Mouse (Mus musculus) intestine, postnatal 0 days (tissue): ENCODE data around the gene Tcirg1. TPM values are rescaled to one million over a fixed set of nuclear protein-coding genes. Genes with fewer than 3 reads are reported as not detected.

Experiments used
- ATAC-seq: fragments of 200-750 bp; cut with Nextera tagmentation; 2 replicates; pipeline ENCODE4 v1.8.0; 2017; ENCODE audit warnings: mild to moderate bottlenecking, moderate TSS enrichment, moderate library complexity
- H3K27ac ChIP-seq: fragments of 300-500 bp; sonication (generic); 2 replicates; pipeline ENCODE4 v1.5.1; 2014; ENCODE audit warnings: mild to moderate bottlenecking, low read depth, low read length, moderate library complexity
- H3K27me3 ChIP-seq: fragments of 300-500 bp; sonication (generic); replicated peaks from 2 replicates; pipeline ENCODE4 v1.6.1; 2014; ENCODE audit warnings: low read length, mixed read lengths; ENCODE audit not compliant: control insufficient read depth, insufficient read depth
- H3K36me3 ChIP-seq: fragments of 300-500 bp; sonication (generic); 2 replicates; pipeline ENCODE4 v1.6.1; 2014; ENCODE audit warnings: mild to moderate bottlenecking, moderate library complexity; ENCODE audit not compliant: control insufficient read depth, insufficient read depth
- H3K4me1 ChIP-seq: fragments of 300-500 bp; sonication (generic); replicated peaks from 2 replicates; pipeline ENCODE4 v1.6.1; 2014; ENCODE audit warnings: antibody characterized with exemption, low read length, mixed read lengths; ENCODE audit not compliant: control insufficient read depth, insufficient read depth
- H3K4me2 ChIP-seq: fragments of 300-500 bp; sonication (generic); replicated peaks from 2 replicates; pipeline ENCODE4 v1.6.1; 2014; ENCODE audit warnings: low read depth, mild to moderate bottlenecking, moderate library complexity
- H3K4me3 ChIP-seq: fragments of 300-500 bp; sonication (generic); 2 replicates; pipeline ENCODE4 v1.5.1; 2014; ENCODE audit warnings: low read depth, low read length
- H3K9ac ChIP-seq: fragments of 300-500 bp; sonication (generic); 2 replicates; pipeline ENCODE4 v1.6.1; 2014; ENCODE audit warnings: mild to moderate bottlenecking, low read depth, low read length
- H3K9me3 ChIP-seq: fragments of 300-500 bp; sonication (generic); 2 replicates; pipeline ENCODE4 v1.6.1; 2016; ENCODE audit warnings: mixed run types; ENCODE audit not compliant: control insufficient read depth
- CTCF ChIP-seq: sonication (generic); IDR thresholded peaks from 2 replicates; pipeline ENCODE4 v1.5.1; 2016; ENCODE audit warnings: low read depth, mild to moderate bottlenecking, control low read depth, antibody characterized with exemption, moderate library complexity
- WGBS: fragments of 180-500 bp; shearing (Covaris S2); extraction: QIAGEN DNeasy Blood & Tissue Kit; methylation state at CpG from one replicate; pipeline ENCODE4 v1.1.7; 2014; 5-methylcytosine and 5-hydroxymethylcytosine counted together
- polyA plus RNA-seq: library from polyadenylated mRNA; unstranded; fragments of >200 nt; fragmentation: Nextera tagmentation; extraction: Ambion mirVana; gene quantifications from 2 replicates; pipeline ENCODE4 v1.2.1, GENCODE M21; 2015

Gene Tcirg1
- polyA plus RNA-seq, 1 experiment from 2014 or later = 76.2 TPM

GRCm38 (mm10) chr19:3849251-3849650 lies 57.7 kb downstream of the Tcirg1 start:
- no peak for TF ChIP-seq CTCF
- peak overlapping the region; percentile 84 for H3K27ac ChIP-seq
- peaks cover 5% of the 10 kb centered on the region; the same call in 1 of the 2 replicates for H3K4me1 ChIP-seq
- no peaks in the 10 kb centered on the region for H3K27me3 ChIP-seq
- H3K4me2 ChIP-seq = no peak overlapping the region
- no peaks in the 10 kb centered on the region for H3K36me3 ChIP-seq
- no peak overlapping the region for H3K4me3 ChIP-seq
- no peaks in the 10 kb centered on the region for H3K9me3 ChIP-seq
- 74% methylated on average over 2 of the region's 2 CpGs for WGBS
- H3K9ac ChIP-seq = no peak overlapping the region
- ATAC-seq = no peak

GRCm38 (mm10) chr19:3848207-3848808 lies 58.6 kb downstream of the Tcirg1 start:
- no peaks in the 10 kb centered on the region for H3K9me3 ChIP-seq
- WGBS = 25% methylated on average over 7 of the region's 7 CpGs
- no peak for ATAC-seq
- no peak overlapping the region for H3K9ac ChIP-seq
- no peak overlapping the region for H3K4me3 ChIP-seq
- H3K36me3 ChIP-seq = no peaks in the 10 kb centered on the region
- H3K27me3 ChIP-seq = no peaks in the 10 kb centered on the region
- H3K4me1 ChIP-seq = peaks cover 5% of the 10 kb centered on the region; the same call in 1 of the 2 replicates
- no peak for TF ChIP-seq CTCF
- H3K27ac ChIP-seq = peak overlapping the region; percentile 84
- no peak overlapping the region for H3K4me2 ChIP-seq

DNA sequence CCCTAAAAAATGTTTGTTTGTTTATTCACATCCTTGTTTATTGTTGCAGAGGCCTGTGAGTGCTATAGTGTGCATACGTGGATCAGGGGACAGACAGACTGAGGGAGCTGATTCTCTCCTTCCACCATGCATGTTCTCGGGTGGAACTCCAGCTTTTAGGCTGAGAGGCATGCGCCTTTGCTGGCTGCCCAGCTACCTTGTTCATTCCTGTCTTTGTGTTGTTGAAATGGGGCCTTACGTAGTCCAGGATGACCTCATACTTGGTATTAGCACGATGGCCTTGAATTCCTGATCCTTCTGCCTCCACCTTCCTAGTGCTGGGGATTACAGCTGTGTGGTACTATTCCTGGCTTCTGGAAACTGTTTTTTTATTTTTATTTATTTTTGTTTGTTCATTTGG lies 59.2 kb downstream of the Tcirg1 start:
- Histone ChIP-seq H3K4me2 (no peak overlapping the region), H3K27ac (0 out of 2 replicates have a peak overlapping the region, but pooled peaks have one; percentile 5), H3K36me3 (no peaks in the 10 kb centered on the region), H3K9ac (no peak overlapping the region), H3K4me3 (no peak overlapping the region), H3K4me1 (peaks cover 5% of the 10 kb centered on the region; the same call in 1 of the 2 replicates), H3K27me3 (no peaks in the 10 kb centered on the region), H3K9me3 (no peaks in the 10 kb centered on the region)
- TF ChIP-seq CTCF = no peak
- no peak for ATAC-seq
- 74% methylated on average over 5 of the region's 5 CpGs for WGBS

- H3K9ac ChIP-seq = no peak overlapping the region
- TF ChIP-seq CTCF = no peak
- WGBS = 68% methylated on average over 10 of the region's 10 CpGs
- peaks cover 5% of the 10 kb centered on the region; the same call in 1 of the 2 replicates for H3K4me1 ChIP-seq
- no peak for ATAC-seq
- no peak overlapping the region for H3K4me3 ChIP-seq
- H3K4me2 ChIP-seq = no peak overlapping the region
- H3K27me3 ChIP-seq = no peaks in the 10 kb centered on the region
- no peaks in the 10 kb centered on the region for H3K36me3 ChIP-seq
- 0 out of 2 replicates have a peak overlapping the region, but pooled peaks have one; percentile 5 for H3K27ac ChIP-seq
- no peaks in the 10 kb centered on the region for H3K9me3 ChIP-seq
Measured at GRCm38 (mm10) chr19:3846676-3847604, 60.0 kb downstream of the Tcirg1 start.

Other genes with a start within 250 kb of the Tcirg1 start
- 2.8 and 3.2 TPM in 2 replicates for gene Lrp5, start 220.6 kb downstream of the Tcirg1 start, polyA plus RNA-seq
- 215 and 238 TPM in 2 replicates for gene 1810055G02Rik, start 198.8 kb downstream of the Tcirg1 start, polyA plus RNA-seq
- 10.4 and 11.0 TPM in 2 replicates for gene Kmt5b, start 139.7 kb downstream of the Tcirg1 start, polyA plus RNA-seq
- gene Chka, start 55.4 kb downstream of the Tcirg1 start, polyA plus RNA-seq = 113 and 155 TPM in 2 replicates
- gene Ndufs8, start 5.6 kb upstream of the Tcirg1 start, polyA plus RNA-seq = 303 and 317 TPM in 2 replicates
- gene Aldh3b1, start 22.7 kb upstream of the Tcirg1 start, polyA plus RNA-seq = 16.1 and 17.4 TPM in 2 replicates
- gene Unc93b1, start 28.1 kb upstream of the Tcirg1 start, polyA plus RNA-seq = 28.3 and 29.2 TPM in 2 replicates
- not detected in 2 replicates for gene Aldh3b3, start 51.5 kb upstream of the Tcirg1 start, polyA plus RNA-seq
- 0.17 and 0.51 TPM in 2 replicates for gene Aldh3b2, start 65.2 kb upstream of the Tcirg1 start, polyA plus RNA-seq
- gene Acy3, start 79.4 kb upstream of the Tcirg1 start, polyA plus RNA-seq = 32.3 and 34.5 TPM in 2 replicates
- gene Tbx10, start 85.6 kb upstream of the Tcirg1 start, polyA plus RNA-seq = 0.59 and 0.61 TPM in 2 replicates
- 31.7 and 32.9 TPM in 2 replicates for gene Nudt8, start 93.4 kb upstream of the Tcirg1 start, polyA plus RNA-seq
- 0.42 and 0.44 TPM in 2 replicates for gene Gm49405, start 93.5 kb upstream of the Tcirg1 start, polyA plus RNA-seq
- 0.64 and 0.89 TPM in 2 replicates for gene Doc2g, start 96.2 kb upstream of the Tcirg1 start, polyA plus RNA-seq
- gene Ndufv1, start 105.7 kb upstream of the Tcirg1 start, polyA plus RNA-seq = 244 and 255 TPM in 2 replicates
- gene Gstp1, start 130.9 kb upstream of the Tcirg1 start, polyA plus RNA-seq = 746 and 756 TPM in 2 replicates
- 151 and 182 TPM in 2 replicates for gene Gstp2, start 138.9 kb upstream of the Tcirg1 start, polyA plus RNA-seq
- gene Gstp3, start 152.4 kb upstream of the Tcirg1 start, polyA plus RNA-seq = 68.7 and 72.6 TPM in 2 replicates
- gene Cabp2, start 174.4 kb upstream of the Tcirg1 start, polyA plus RNA-seq = not detected in 2 replicates
- 97.1 and 108 TPM in 2 replicates for gene Cdk2ap2, start 190.0 kb upstream of the Tcirg1 start, polyA plus RNA-seq
- gene Pitpnm1, start 192.9 kb upstream of the Tcirg1 start, polyA plus RNA-seq = 13.7 and 16.3 TPM in 2 replicates
- gene Aip, start 218.7 kb upstream of the Tcirg1 start, polyA plus RNA-seq = 42.0 and 42.3 TPM in 2 replicates
- gene Gpr152, start 232.7 kb upstream of the Tcirg1 start, polyA plus RNA-seq = not detected in 2 replicates
- 0.33 TPM in 2 replicates for gene Cabp4, start 236.9 kb upstream of the Tcirg1 start, polyA plus RNA-seq
- 237 and 239 TPM in 2 replicates for gene Coro1b, start 241.5 kb upstream of the Tcirg1 start, polyA plus RNA-seq
- gene Ptprcap, start 246.5 kb upstream of the Tcirg1 start, polyA plus RNA-seq = 2.7 and 3.4 TPM in 2 replicates